Mouse (Mus musculus) lung, adult 18-20 months (tissue): ENCODE results near the gene Tmem150b.

Experiments
- DNase-seq, 2 experiments: peaks; one replicate each; pipeline ENCODE4 v3.0.0; 2022; ENCODE audit warnings: mixed read lengths in 2 of 2

The Tmem150b gene

GRCm38 (mm10) chr7:4724359-4724758 is 690 bp downstream of the Tmem150b start:
- peak in 1 of 2 experiments; percentile 38 for DNase-seq

DNA sequence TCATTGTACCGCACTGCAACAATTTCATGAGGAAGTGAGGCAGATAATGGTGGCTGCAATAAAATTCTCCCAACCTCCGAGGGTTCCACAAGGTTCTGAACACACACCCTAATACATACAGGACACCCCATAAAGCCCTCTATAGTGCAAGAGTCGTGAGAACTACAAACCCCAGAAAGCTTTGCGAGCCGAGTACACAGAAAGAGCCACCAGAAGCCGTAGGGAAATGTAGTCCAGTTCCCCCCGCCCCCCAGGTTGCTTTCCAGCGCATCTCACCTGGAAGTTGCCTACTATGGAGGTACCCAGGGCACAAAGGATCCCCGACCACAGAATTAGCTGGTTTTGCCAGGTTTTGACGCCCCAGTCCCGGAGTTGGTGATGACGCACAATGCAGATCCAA is 1.5 kb downstream of the Tmem150b start:
- DNase-seq, result peak; percentile 25 to 44

GRCm38 (mm10) chr7:4719276-4719675 is 5.8 kb downstream of the Tmem150b start:
- DNase-seq, result no peak

DNA sequence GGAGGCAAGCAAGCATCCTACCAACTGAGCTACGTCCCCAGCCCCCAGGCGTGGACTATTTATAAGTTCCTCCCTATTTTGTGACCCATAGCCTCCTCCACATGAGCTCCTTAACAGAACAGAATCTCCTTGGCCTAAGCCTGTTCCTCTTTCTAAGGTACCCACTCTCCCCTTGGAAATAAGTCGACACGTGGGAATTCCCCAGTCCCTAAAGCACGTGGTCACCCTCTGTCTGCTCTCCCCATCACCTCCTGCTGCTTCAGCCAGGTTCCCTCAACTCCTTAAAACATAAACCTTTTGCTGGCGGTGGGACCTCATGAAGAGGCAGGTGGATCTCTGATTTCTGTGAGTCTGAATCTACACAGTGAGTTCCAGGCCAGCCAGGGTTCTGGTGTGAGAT is 8.1 kb downstream of the Tmem150b start:
- DNase-seq, result no peak

DNA sequence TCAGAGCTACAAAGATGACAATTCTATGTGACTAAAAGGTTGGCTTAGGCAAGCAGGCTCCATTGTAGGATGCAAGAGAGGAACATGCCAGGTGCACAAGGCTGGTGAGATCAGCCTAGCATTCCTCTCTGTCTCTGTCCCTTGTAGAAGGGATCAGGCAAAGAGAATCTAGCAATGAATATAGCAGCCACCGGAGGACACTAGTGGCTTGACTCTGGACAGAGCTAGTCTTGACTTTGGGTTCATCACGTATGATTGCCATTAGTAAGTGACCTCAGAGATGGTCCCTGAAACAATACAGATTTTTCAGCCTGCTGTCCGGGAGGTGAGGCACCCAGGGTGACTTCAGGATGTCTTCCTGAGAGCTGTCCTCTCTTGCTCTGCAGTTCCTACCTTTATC is 12.5 kb downstream of the Tmem150b start:
- no peak for DNase-seq

- peak; percentile 27 to 50 for DNase-seq
Observed at GRCm38 (mm10) chr7:4705098-4705497, 20.0 kb downstream of the Tmem150b start.

DNA sequence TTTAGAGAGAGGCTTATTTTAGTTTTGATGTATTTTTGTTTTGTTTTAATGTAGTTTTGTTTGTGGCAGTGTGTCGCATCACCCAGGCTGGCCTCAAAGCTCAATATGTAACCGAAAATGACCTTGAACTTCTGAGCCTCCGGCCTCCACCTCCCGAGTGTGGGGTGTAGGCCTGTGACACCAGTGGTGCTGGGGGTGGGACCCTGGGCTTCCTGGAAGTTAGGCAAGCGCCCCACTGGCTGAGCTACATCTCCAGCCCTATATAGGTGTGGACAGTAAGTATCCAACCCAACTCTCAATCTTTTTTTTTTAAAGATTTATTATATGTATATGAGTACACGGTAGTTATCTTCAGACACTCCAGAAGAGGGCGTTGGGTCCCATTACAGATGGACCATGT is 21.9 kb downstream of the Tmem150b start:
- no peak for DNase-seq

GRCm38 (mm10) chr7:4702334-4702733 is 22.7 kb downstream of the Tmem150b start:
- no peak for DNase-seq

DNA sequence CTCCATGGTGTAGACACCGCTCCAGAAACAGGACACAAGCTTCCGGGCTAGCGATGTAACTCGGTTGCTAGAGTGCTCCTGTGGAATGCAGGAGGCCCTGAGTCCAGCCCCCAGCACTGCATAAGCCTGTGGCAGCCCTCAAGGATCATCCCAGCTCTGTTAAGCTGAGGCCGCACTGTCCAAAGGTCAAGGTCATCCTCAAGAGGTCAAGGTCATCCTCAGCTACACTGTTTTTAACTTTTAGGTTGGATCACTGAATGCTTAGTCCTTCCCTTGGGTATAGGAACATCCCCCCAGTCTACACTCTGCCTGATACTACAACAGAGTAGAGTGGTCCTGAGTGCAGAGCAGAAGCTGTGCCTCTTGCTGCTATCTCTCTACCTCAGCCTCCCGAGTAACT is 32.0 kb downstream of the Tmem150b start:
- no peak for DNase-seq

DNA sequence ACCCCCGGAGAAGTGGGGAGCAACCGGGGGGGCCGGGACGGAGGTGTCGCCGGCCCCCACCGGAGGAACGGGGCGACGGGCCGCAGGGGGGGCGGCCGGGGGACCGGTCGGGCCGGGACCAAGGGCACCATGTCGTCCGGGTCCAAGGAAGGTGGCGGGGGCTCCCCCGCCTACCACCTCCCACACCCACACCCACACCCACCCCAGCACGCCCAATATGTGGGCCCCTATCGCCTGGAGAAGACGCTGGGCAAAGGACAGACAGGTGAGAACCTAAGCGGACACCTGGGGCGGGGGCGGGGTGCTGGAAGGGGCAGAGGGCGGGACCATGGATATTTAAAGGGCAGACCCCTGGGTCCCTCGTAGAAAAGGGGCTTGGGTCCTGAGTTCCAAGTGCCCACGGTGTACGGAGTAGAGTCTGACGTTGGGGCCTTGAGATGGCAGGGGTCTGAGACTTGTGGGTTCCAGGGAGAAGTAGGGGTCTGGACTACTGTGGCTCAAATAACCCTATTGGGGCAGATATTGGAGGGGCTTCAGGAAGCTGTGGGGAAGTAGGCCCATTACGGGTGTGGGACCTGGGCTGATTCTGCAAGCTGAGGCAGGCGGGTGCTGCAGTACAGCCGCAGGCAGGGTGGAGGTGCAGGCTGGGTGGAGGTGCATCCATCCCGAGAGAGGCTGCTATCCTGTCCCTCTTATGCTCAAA is 33.9 kb downstream of the Tmem150b start:
- DNase-seq, result no peak

DNA sequence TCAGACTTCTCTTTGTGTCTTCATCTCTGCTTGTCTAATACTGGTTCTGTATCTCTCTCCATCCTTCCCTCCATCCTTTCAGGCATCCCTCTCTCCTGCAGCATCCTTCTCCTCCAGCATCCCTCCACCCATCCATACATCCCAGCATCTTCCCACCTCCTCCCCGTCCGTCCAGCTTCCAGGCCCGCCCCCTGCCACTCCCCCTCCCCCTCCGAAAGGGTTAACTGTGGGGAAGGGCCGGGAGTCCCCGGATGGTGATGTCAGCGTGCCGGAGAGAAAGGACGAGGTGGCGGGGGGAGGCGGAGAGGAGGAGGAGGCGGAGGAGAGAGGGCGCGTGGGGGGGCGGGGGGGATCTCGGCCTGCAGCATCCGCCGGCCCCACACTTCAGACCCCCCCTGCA is 34.7 kb downstream of the Tmem150b start, which contains the start of gene Brsk1:
Gene Brsk1 (plus strand): TSS at position 218 of the 400 bp plus-strand sequence.
- peak; percentile 17 to 37 for DNase-seq

DNA sequence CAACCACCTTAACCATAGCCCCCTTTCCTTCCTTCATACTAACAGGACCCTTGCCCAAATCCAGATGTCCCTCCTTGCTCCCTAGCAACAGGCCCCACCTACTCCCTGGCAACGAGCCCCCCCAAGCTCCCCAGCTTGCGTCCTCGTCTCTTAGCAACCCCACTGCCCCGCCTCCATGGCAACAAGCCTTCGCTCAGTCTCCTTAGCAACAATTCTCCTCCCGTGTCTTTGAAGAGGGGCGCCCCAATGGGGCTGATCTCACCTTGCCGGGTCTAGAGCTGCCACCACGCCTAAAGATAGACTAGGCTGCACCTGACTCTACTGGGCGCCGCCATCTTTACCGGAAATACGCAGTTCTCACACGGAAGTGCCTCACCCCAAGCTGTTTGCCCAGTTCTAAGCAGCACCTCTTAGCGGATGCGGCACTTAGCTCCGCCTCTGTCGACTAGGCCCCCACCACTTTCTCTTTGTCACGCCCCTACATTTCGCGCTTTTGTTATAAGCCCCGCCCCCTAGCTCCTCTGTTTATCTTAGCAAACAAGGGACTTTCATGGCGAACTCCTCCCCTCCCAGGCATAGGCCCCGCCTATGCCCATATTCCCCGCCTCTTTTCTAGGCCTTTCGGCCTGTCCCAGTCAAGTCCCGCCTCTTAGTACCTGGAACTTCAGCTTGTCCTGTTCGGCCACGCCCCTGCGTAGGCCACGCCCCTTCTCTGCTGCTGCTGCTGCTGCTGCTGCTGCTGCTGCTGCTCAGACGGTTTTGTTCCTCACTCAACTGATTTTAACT is 40.2 kb downstream of the Tmem150b start, which contains the start of gene Hspbp1:
Gene Hspbp1 (minus strand): TSS at position 437 of the 786 bp plus-strand sequence.
- peak; percentile 98 for DNase-seq

GRCm38 (mm10) chr7:4684203-4684602 is 40.8 kb downstream of the Tmem150b start:
- DNase-seq, result no peak

DNA sequence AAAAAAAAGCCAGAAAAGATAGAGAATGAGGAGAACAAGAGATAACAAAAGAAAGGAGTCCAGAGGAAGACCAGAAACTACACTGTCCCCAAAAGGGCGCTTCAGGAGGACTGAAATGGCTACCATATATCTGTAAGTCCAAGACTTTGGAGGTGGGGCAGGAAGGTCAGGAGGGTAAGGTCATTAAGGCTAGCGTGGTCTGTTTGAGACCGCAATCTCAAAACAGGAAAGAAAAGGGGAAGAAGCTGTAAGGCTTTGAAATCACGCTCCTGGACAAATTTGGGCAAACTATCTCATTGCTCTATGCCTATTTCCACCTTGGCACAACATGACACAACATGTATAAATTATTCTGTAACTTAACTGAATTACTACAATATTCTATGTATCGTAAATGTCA is 41.7 kb downstream of the Tmem150b start:
- DNase-seq, result no peak

- DNase-seq, result no peak
Observed at GRCm38 (mm10) chr7:4675200-4675599, 49.8 kb downstream of the Tmem150b start.

GRCm38 (mm10) chr7:4674114-4674731 is 50.8 kb downstream of the Tmem150b start:
- DNase-seq, result no peak

GRCm38 (mm10) chr7:4671956-4672355 is 53.1 kb downstream of the Tmem150b start:
- DNase-seq, result peak; percentile 33 to 70

DNA sequence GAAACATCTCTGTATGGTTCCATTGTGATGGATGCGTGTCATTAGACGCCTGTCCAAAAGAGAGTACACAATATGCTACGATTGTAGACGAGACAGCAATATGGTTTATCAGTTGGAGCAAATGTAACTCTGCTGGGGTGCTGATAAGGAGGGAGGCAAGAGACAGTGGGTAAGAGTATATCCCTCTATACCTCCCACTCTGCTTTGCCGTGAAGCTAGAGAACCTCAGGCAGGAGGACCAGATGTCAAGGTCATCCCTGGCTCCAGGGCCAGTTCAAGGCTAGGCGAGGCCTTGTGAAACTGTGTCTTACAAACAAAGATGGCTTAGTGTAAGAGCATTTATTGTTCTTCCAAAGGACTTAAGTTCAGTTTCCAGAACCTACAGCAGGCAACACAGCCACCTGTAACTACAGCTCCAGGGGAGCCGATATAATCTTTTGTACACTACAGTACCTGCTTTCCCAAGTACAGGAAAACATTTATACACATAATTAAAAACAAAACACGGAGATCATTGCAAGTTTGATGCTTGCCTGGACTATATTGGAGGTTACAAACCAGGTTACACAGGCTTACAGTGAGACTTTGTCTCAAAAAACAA is 54.3 kb downstream of the Tmem150b start:
- DNase-seq, result no peak

DNA sequence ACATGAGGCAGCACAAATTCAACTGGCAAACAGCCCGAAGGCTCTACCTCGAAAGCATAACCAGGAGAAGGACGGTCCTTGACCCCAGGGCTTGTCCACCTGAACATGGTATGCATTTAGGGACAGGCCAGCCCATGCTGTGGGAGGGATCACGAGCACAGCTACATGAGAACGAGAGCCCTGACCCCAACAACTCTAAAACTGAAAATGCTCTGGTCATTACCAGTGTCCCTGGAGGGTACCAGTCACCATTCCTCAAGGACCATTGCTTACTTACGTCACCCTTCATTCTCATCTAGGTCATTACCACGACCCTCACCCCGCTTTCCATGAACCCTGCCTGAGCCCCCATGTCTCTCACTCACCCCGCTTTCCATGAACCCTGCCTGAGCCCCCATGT is 55.9 kb downstream of the Tmem150b start:
- DNase-seq, result no peak

- DNase-seq, result no peak
Observed at GRCm38 (mm10) chr7:4668506-4668905, 56.5 kb downstream of the Tmem150b start.

DNA sequence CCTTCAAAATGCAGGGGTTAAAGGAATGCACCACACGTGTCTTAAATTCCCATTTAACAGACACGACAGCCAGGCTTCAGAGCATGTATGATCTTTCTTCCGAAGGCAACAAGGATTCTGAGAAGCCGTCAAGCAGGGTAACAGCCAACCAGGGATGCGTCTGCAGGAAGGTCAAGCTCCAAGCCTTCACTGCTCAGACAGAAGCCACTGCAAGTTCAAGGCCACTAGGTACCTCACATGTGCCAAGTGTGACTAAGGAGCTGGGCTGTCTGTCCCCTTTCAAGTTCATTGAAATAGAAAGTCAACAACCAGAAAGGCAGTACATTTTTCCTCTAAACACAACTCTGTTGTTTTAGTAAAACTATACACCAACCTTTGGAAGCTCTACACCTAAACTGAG is 58.2 kb downstream of the Tmem150b start:
- no peak for DNase-seq

GRCm38 (mm10) chr7:4663742-4664141 is 61.3 kb downstream of the Tmem150b start:
- no peak for DNase-seq

GRCm38 (mm10) chr7:4663179-4663578 is 61.9 kb downstream of the Tmem150b start:
- DNase-seq, result no peak
